Comparison of ENCODE assay signal across 8 mouse cellular contexts in genomic region chr3:65954499-65955391, GRCm38 (mm10). TPM values are rescaled to one million over a fixed set of nuclear protein-coding genes. Genes with fewer than 3 reads are reported as not detected.
A peak's percentile ranks its signal among the peaks of the same experiment; 100 is the strongest.
DNase-seq lines count a peak whose midpoint lies in the region; ATAC-seq and TF ChIP-seq lines count a peak whose summit lies in the region.

No protein-coding gene starts in this region.

- peaks cover 8% of the 10 kb centered on the region; the same call in 1 of the 2 replicates for H3K36me3 ChIP-seq in forebrain, embryonic 11.5 days (ENCODE audit: control insufficient read depth, insufficient read depth, low read length)
- H3K36me3 ChIP-seq in forebrain, embryonic 15.5 days, result peaks cover 37% of the 10 kb centered on the region
- H3K36me3 ChIP-seq in stomach, embryonic 14.5 days (ENCODE audit: control insufficient read depth, insufficient read depth, low read length), result peaks cover 55% of the 10 kb centered on the region
- H3K36me3 ChIP-seq in stomach, postnatal 0 days (ENCODE audit: control insufficient read depth, insufficient read depth, low read length), result peaks cover 5% of the 10 kb centered on the region
- peaks cover 62% of the 10 kb centered on the region for H3K36me3 ChIP-seq in limb, embryonic 14.5 days (ENCODE audit: control insufficient read depth, insufficient read depth, low read length)

- peaks cover 12% of the 10 kb centered on the region for H3K4me1 ChIP-seq in forebrain, embryonic 11.5 days (replicated peaks; ENCODE audit: control insufficient read depth, insufficient read depth, low read length)
- peaks cover 60% of the 10 kb centered on the region for H3K4me1 ChIP-seq in forebrain, embryonic 15.5 days
- H3K4me1 ChIP-seq in stomach, embryonic 14.5 days (ENCODE audit: control insufficient read depth, insufficient read depth, low read length), result peaks cover 24% of the 10 kb centered on the region
- no peaks in the 10 kb centered on the region for H3K4me1 ChIP-seq in stomach, postnatal 0 days (replicated peaks; ENCODE audit: control insufficient read depth, insufficient read depth)
- peaks cover 38% of the 10 kb centered on the region for H3K4me1 ChIP-seq in limb, embryonic 14.5 days (ENCODE audit: control insufficient read depth, insufficient read depth, low read length)

- H3K4me3 ChIP-seq in forebrain, embryonic 11.5 days (ENCODE audit: low read depth, low read length), result no peak overlapping the region
- no peak overlapping the region for H3K4me3 ChIP-seq in forebrain, embryonic 15.5 days
- H3K4me3 ChIP-seq in stomach, embryonic 14.5 days (ENCODE audit: low read depth, low read length), result no peak overlapping the region
- no peak overlapping the region for H3K4me3 ChIP-seq in stomach, postnatal 0 days (ENCODE audit: low read depth, low read length)
- no peak overlapping the region for H3K4me3 ChIP-seq in limb, embryonic 14.5 days (replicated peaks; ENCODE audit: low read length)

- no peak for TF ChIP-seq CTCF in stomach, postnatal 0 days (IDR thresholded peaks at IDR 0.05; ENCODE audit: low read depth)

- H3K9ac ChIP-seq in forebrain, embryonic 11.5 days (ENCODE audit: low read length), result no peak overlapping the region
- no peak overlapping the region for H3K9ac ChIP-seq in forebrain, embryonic 15.5 days (replicated peaks)
- no peak overlapping the region for H3K9ac ChIP-seq in stomach, embryonic 14.5 days (replicated peaks; ENCODE audit: low read depth, low read length)
- no peak overlapping the region for H3K9ac ChIP-seq in stomach, postnatal 0 days (ENCODE audit: low read length)
- no peak overlapping the region for H3K9ac ChIP-seq in limb, embryonic 14.5 days (ENCODE audit: low read depth, low read length, severe bottlenecking)

- H3K4me2 ChIP-seq in forebrain, embryonic 11.5 days (ENCODE audit: low read depth, low read length, severe bottlenecking), result 0 out of 2 replicates have a peak overlapping the region, but pooled peaks have one; percentile 3
- H3K4me2 ChIP-seq in forebrain, embryonic 15.5 days (replicated peaks), result no peak overlapping the region
- H3K4me2 ChIP-seq in stomach, embryonic 14.5 days (replicated peaks; ENCODE audit: low read depth, low read length), result 0 out of 2 replicates have a peak overlapping the region, but pooled peaks have one; percentile 18
- no peak overlapping the region for H3K4me2 ChIP-seq in stomach, postnatal 0 days (replicated peaks; ENCODE audit: low read depth)
- H3K4me2 ChIP-seq in limb, embryonic 14.5 days (replicated peaks; ENCODE audit: low read depth, low read length, severe bottlenecking), result no peak overlapping the region

- TF ChIP-seq EP300 in stomach, postnatal 0 days (optimal IDR thresholded peaks at IDR 0.05), result no peak

- no peak for DNase-seq in forebrain, embryonic 11.5 days (ENCODE audit: low spot score)
- DNase-seq in stomach, postnatal 0 days (ENCODE audit: low spot score), result no peak
- DNase-seq in limb, embryonic 14.5 days (ENCODE audit: low spot score), result peak; percentile 31
- no peak for DNase-seq in frontal cortex, postnatal 14 days (ENCODE audit: low spot score in 2 of 2)
- no peak for DNase-seq in thymus, postnatal 14 days
- DNase-seq in kidney, postnatal 4 days, result no peak

- no peak for ATAC-seq in forebrain, embryonic 11.5 days (replicated peaks; ENCODE audit: low FRiP score)
- no peak for ATAC-seq in forebrain, embryonic 15.5 days (replicated peaks)
- no peak for ATAC-seq in stomach, embryonic 14.5 days (ENCODE audit: insufficient number of reproducible peaks, insufficient read depth, low FRiP score, low read depth)
- ATAC-seq in stomach, postnatal 0 days (ENCODE audit: low FRiP score, low TSS enrichment), result no peak
- no peak for ATAC-seq in limb, embryonic 14.5 days (ENCODE audit: low FRiP score, low read depth)

- H3K27me3 ChIP-seq in forebrain, embryonic 11.5 days (ENCODE audit: control insufficient read depth, insufficient read depth, low read length), result no peaks in the 10 kb centered on the region
- H3K27me3 ChIP-seq in forebrain, embryonic 15.5 days, result no peaks in the 10 kb centered on the region
- no peaks in the 10 kb centered on the region for H3K27me3 ChIP-seq in stomach, embryonic 14.5 days (ENCODE audit: control insufficient read depth, insufficient read depth, low read length)
- H3K27me3 ChIP-seq in stomach, postnatal 0 days (ENCODE audit: control insufficient read depth, insufficient read depth, low read length), result no peaks in the 10 kb centered on the region
- no peaks in the 10 kb centered on the region for H3K27me3 ChIP-seq in limb, embryonic 14.5 days (ENCODE audit: control insufficient read depth, insufficient read depth, low read length)

- no peaks in the 10 kb centered on the region for H3K9me3 ChIP-seq in forebrain, embryonic 11.5 days (ENCODE audit: control insufficient read depth, low read length)
- H3K9me3 ChIP-seq in forebrain, embryonic 15.5 days, result no peaks in the 10 kb centered on the region
- H3K9me3 ChIP-seq in stomach, embryonic 14.5 days (ENCODE audit: control insufficient read depth, low read depth, low read length), result no peaks in the 10 kb centered on the region
- H3K9me3 ChIP-seq in stomach, postnatal 0 days (ENCODE audit: control insufficient read depth, low read length), result no peaks in the 10 kb centered on the region
- H3K9me3 ChIP-seq in limb, embryonic 14.5 days (ENCODE audit: control insufficient read depth, low read length), result no peaks in the 10 kb centered on the region

- H3K27ac ChIP-seq in forebrain, embryonic 11.5 days (ENCODE audit: low read depth, low read length), result no peak overlapping the region
- no peak overlapping the region for H3K27ac ChIP-seq in forebrain, embryonic 15.5 days (replicated peaks)
- no peak overlapping the region for H3K27ac ChIP-seq in stomach, embryonic 14.5 days (ENCODE audit: low read length)
- no peak overlapping the region for H3K27ac ChIP-seq in stomach, postnatal 0 days (replicated peaks)
- H3K27ac ChIP-seq in limb, embryonic 14.5 days (replicated peaks; ENCODE audit: low read depth, low read length), result no peak overlapping the region

- 61% methylated on average over 8 of the region's 8 CpGs for WGBS in forebrain, embryonic 11.5 days
- WGBS in forebrain, embryonic 15.5 days, result 47% methylated on average over 8 of the region's 8 CpGs
- 65% methylated on average over 8 of the region's 8 CpGs for WGBS in stomach, embryonic 14.5 days
- 58% methylated on average over 8 of the region's 8 CpGs for WGBS in stomach, postnatal 0 days
- WGBS in limb, embryonic 14.5 days, result 77% methylated on average over 8 of the region's 8 CpGs

- TF ChIP-seq POLR2A in limb, embryonic 14.5 days (IDR thresholded peaks at IDR 0.05; ENCODE audit: borderline replicate concordance, extremely low read depth, insufficient read depth, insufficient read length), result no peak

RNA-seq across cellular contexts. Expression of gene Ccnl1, which starts 3.3 kb away (rescaled TPM):
- polyA plus RNA-seq in forebrain, embryonic 11.5 days (2014; fragmentation: Nextera tagmentation; extraction: Ambion mirVana), result 124 and 130 TPM in 2 replicates
- polyA plus RNA-seq in forebrain, embryonic 15.5 days (2015; fragmentation: Nextera tagmentation; extraction: Ambion mirVana), result 81.5 and 87.6 TPM in 2 replicates
- 137 and 146 TPM in 2 replicates for polyA plus RNA-seq in stomach, embryonic 14.5 days (2014; fragmentation: Nextera tagmentation; extraction: Ambion mirVana)
- 51.4 and 54.3 TPM in 2 replicates for polyA plus RNA-seq in stomach, postnatal 0 days (2015; fragmentation: Nextera tagmentation; extraction: Ambion mirVana)
- polyA plus RNA-seq in limb, embryonic 14.5 days (2012; rRNA removed), result 122 and 137 TPM in 2 replicates
- polyA plus RNA-seq in limb, embryonic 14.5 days (2014; fragmentation: Nextera tagmentation; extraction: Ambion mirVana), result 127 and 135 TPM in 2 replicates

Comparison
In these comparisons a context has a peak if more than half of its experiments do, and no peak if none do; other contexts are left out.
1. H3K4me2 ChIP-seq: peak in forebrain, embryonic 11.5 days (single experiment) and stomach, embryonic 14.5 days (single experiment); none in forebrain, embryonic 15.5 days (single experiment), stomach, postnatal 0 days (single experiment) and limb, embryonic 14.5 days (single experiment).